Mouse (Mus musculus) midbrain, embryonic 10.5 days (tissue): ENCODE measurements around the gene Sec11a. TPM values are rescaled to one million over a fixed set of nuclear protein-coding genes. Genes with fewer than 3 reads are reported as not detected.
"Not testable (repeated sequence)": the region's sequence is repeated elsewhere in the genome, so short reads cannot be mapped to it uniquely, and the experiment has no call there.

Source experiments
- DNase-seq: peaks from one replicate; pipeline ENCODE4 v3.0.0-alpha.2; 2017; ENCODE audit warnings: low spot score
- H3K27ac ChIP-seq: fragments of 300-500 bp; sonication (generic); replicated peaks from 2 replicates; pipeline ENCODE4 v1.5.1; 2016; ENCODE audit warnings: mild to moderate bottlenecking
- H3K27me3 ChIP-seq: fragments of 300-500 bp; sonication (generic); 2 replicates; pipeline ENCODE4 v1.6.1; 2016; ENCODE audit warnings: low read depth, mild to moderate bottlenecking; ENCODE audit not compliant: poor library complexity, severe bottlenecking
- H3K36me3 ChIP-seq: fragments of 300-500 bp; sonication (generic); 2 replicates; pipeline ENCODE4 v1.6.1; 2016; ENCODE audit warnings: mild to moderate bottlenecking, moderate library complexity
- H3K4me1 ChIP-seq: fragments of 300-500 bp; sonication (generic); 2 replicates; pipeline ENCODE4 v1.6.1; 2016
- H3K4me3 ChIP-seq: fragments of 300-500 bp; sonication (generic); 2 replicates; pipeline ENCODE4 v1.5.1; 2016; ENCODE audit warnings: mild to moderate bottlenecking, moderate library complexity
- H3K9me3 ChIP-seq: fragments of 300-500 bp; sonication (generic); replicated peaks from 2 replicates; pipeline ENCODE4 v1.6.1; 2016; ENCODE audit warnings: mild to moderate bottlenecking
- WGBS: fragments of 180-500 bp; shearing (Covaris S2); methylation state at CpG from one replicate; pipeline ENCODE4 v1.1.7; 2016; 5-methylcytosine and 5-hydroxymethylcytosine counted together
- polyA plus RNA-seq: library from polyadenylated mRNA; unstranded; fragments of >200 nt; fragmentation: Nextera tagmentation; extraction: Ambion mirVana; gene quantifications from 2 replicates; pipeline ENCODE4 v1.2.1, GENCODE M21; 2016

Sec11a gene
- polyA plus RNA-seq, 1 experiment from 2014 or later = 207 TPM

- Histone ChIP-seq H3K4me3 (no peak overlapping the region), H3K27ac (no peak overlapping the region), H3K9me3 (no peaks in the 10 kb centered on the region), H3K36me3 (no peaks in the 10 kb centered on the region), H3K4me1 (peaks cover 3% of the 10 kb centered on the region), H3K27me3 (no peaks in the 10 kb centered on the region)
- DNase-seq = no peak
- WGBS = 62% methylated on average over 6 of the region's 6 CpGs
Observed at GRCm38 (mm10) chr7:80986458-80987187, 39.0 kb upstream of the Sec11a start.

- Histone ChIP-seq H3K4me1 (no peaks in the 10 kb centered on the region), H3K4me3 (no peak overlapping the region), H3K9me3 (no peaks in the 10 kb centered on the region), H3K36me3 (no peaks in the 10 kb centered on the region), H3K27me3 (no peaks in the 10 kb centered on the region), H3K27ac (no peak overlapping the region)
- 91% methylated on average over 11 of the region's 11 CpGs for WGBS
- no peak for DNase-seq
Observed at GRCm38 (mm10) chr7:80980566-80980965, 33.0 kb upstream of the Sec11a start.

GRCm38 (mm10) chr7:80973638-80974015 lies 26.0 kb upstream of the Sec11a start:
- not testable (repeated sequence) for H3K4me1 ChIP-seq, H3K27ac ChIP-seq, H3K9me3 ChIP-seq, H3K36me3 ChIP-seq, H3K4me3 ChIP-seq, DNase-seq, H3K27me3 ChIP-seq
- WGBS = 80% methylated on average over 3 of the region's 3 CpGs

- not testable (repeated sequence) for H3K27ac ChIP-seq, H3K27me3 ChIP-seq, H3K9me3 ChIP-seq, H3K36me3 ChIP-seq, H3K4me3 ChIP-seq, H3K4me1 ChIP-seq, DNase-seq
- WGBS = 90% methylated on average over 4 of the region's 4 CpGs
Observed at GRCm38 (mm10) chr7:80972920-80973637, 25.5 kb upstream of the Sec11a start.

- Histone ChIP-seq H3K9me3 (no peaks in the 10 kb centered on the region; the same call in 1 of the 2 replicates), H3K27ac (no peak overlapping the region), H3K27me3 (no peaks in the 10 kb centered on the region), H3K36me3 (no peaks in the 10 kb centered on the region), H3K4me3 (no peak overlapping the region), H3K4me1 (no peaks in the 10 kb centered on the region)
- no peak for DNase-seq
- WGBS = 94% methylated on average over 5 of the region's 5 CpGs
Observed at GRCm38 (mm10) chr7:80972082-80972481, 24.5 kb upstream of the Sec11a start.

GRCm38 (mm10) chr7:80971419-80971818 lies 23.8 kb upstream of the Sec11a start:
- H3K27me3 ChIP-seq = no peaks in the 10 kb centered on the region
- H3K36me3 ChIP-seq = no peaks in the 10 kb centered on the region
- H3K27ac ChIP-seq = no peak overlapping the region
- WGBS = 73% methylated on average over 2 of the region's 2 CpGs
- H3K9me3 ChIP-seq = no peaks in the 10 kb centered on the region; the same call in 1 of the 2 replicates
- DNase-seq = no peak
- H3K4me3 ChIP-seq = no peak overlapping the region
- no peaks in the 10 kb centered on the region for H3K4me1 ChIP-seq

GRCm38 (mm10) chr7:80970913-80971312 lies 23.3 kb upstream of the Sec11a start:
- no peaks in the 10 kb centered on the region for H3K4me1 ChIP-seq
- H3K27me3 ChIP-seq = no peaks in the 10 kb centered on the region
- no peak overlapping the region for H3K27ac ChIP-seq
- H3K9me3 ChIP-seq = no peaks in the 10 kb centered on the region; the same call in 1 of the 2 replicates
- no peak for DNase-seq
- 73% methylated on average over 3 of the region's 3 CpGs for WGBS
- H3K36me3 ChIP-seq = no peaks in the 10 kb centered on the region
- H3K4me3 ChIP-seq = no peak overlapping the region

- Histone ChIP-seq H3K4me1 (peaks cover 6% of the 10 kb centered on the region), H3K4me3 (no peak overlapping the region), H3K36me3 (no peaks in the 10 kb centered on the region), H3K9me3 (no peaks in the 10 kb centered on the region), H3K27ac (no peak overlapping the region), H3K27me3 (no peaks in the 10 kb centered on the region)
- no peak for DNase-seq
- 68% methylated on average over 6 of the region's 6 CpGs for WGBS
Observed at GRCm38 (mm10) chr7:80962799-80963198, 15.2 kb upstream of the Sec11a start.

GRCm38 (mm10) chr7:80959003-80959402 lies 11.4 kb upstream of the Sec11a start:
- H3K27me3 ChIP-seq = no peaks in the 10 kb centered on the region
- 80% methylated on average over 3 of the region's 3 CpGs for WGBS
- H3K36me3 ChIP-seq = no peaks in the 10 kb centered on the region
- no peaks in the 10 kb centered on the region for H3K9me3 ChIP-seq
- H3K27ac ChIP-seq = no peak overlapping the region
- H3K4me3 ChIP-seq = no peak overlapping the region
- peaks cover 6% of the 10 kb centered on the region for H3K4me1 ChIP-seq
- no peak for DNase-seq

GRCm38 (mm10) chr7:80956891-80957290 lies 9.3 kb upstream of the Sec11a start:
- no peak for DNase-seq
- Histone ChIP-seq H3K4me3 (no peak overlapping the region), H3K4me1 (no peaks in the 10 kb centered on the region), H3K36me3 (no peaks in the 10 kb centered on the region), H3K9me3 (no peaks in the 10 kb centered on the region), H3K27me3 (no peaks in the 10 kb centered on the region), H3K27ac (no peak overlapping the region)
- WGBS = 87% methylated on average over 2 of the region's 2 CpGs

GRCm38 (mm10) chr7:80954251-80954650 lies 6.7 kb upstream of the Sec11a start:
- H3K36me3 ChIP-seq = no peaks in the 10 kb centered on the region
- 90% methylated on average over 2 of the region's 2 CpGs for WGBS
- no peaks in the 10 kb centered on the region for H3K9me3 ChIP-seq
- no peaks in the 10 kb centered on the region for H3K4me1 ChIP-seq
- H3K27me3 ChIP-seq = no peaks in the 10 kb centered on the region
- no peak overlapping the region for H3K4me3 ChIP-seq
- no peak for DNase-seq
- H3K27ac ChIP-seq = no peak overlapping the region

- 74% methylated on average over 3 of the region's 3 CpGs for WGBS
- no peak overlapping the region for H3K4me3 ChIP-seq
- H3K27ac ChIP-seq = no peak overlapping the region
- peaks cover 6% of the 10 kb centered on the region; the same call in 1 of the 2 replicates for H3K4me1 ChIP-seq
- H3K9me3 ChIP-seq = no peaks in the 10 kb centered on the region
- DNase-seq = no peak
- no peaks in the 10 kb centered on the region for H3K27me3 ChIP-seq
- no peaks in the 10 kb centered on the region for H3K36me3 ChIP-seq
Observed at GRCm38 (mm10) chr7:80952140-80952539, 4.6 kb upstream of the Sec11a start.

GRCm38 (mm10) chr7:80951461-80951860 lies 3.9 kb upstream of the Sec11a start:
- Histone ChIP-seq H3K4me1 (peaks cover 11% of the 10 kb centered on the region), H3K27ac (no peak overlapping the region), H3K27me3 (no peaks in the 10 kb centered on the region), H3K9me3 (no peaks in the 10 kb centered on the region), H3K36me3 (no peaks in the 10 kb centered on the region), H3K4me3 (no peak overlapping the region)
- WGBS = 87% methylated on average over 4 of the region's 4 CpGs
- no peak for DNase-seq
